Mouse (Mus musculus) forebrain, postnatal 0 days (tissue): Measurements from ENCODE around the gene Doc2b. TPM values are rescaled to one million over a fixed set of nuclear protein-coding genes. Genes with fewer than 3 reads are reported as not detected.

Source experiments
- ATAC-seq: fragments of 200-750 bp; cut with Nextera tagmentation; 2 replicates; pipeline ENCODE4 v1.8.0; 2017; ENCODE audit warnings: mild to moderate bottlenecking, moderate library complexity
- DNase-seq: peaks from one replicate; pipeline ENCODE4 v3.0.0-alpha.2; 2015
- H3K27ac ChIP-seq: fragments of 300-500 bp; sonication (generic); 2 replicates; pipeline ENCODE4 v1.5.1; 2014; ENCODE audit warnings: low read depth, mild to moderate bottlenecking, antibody characterized with exemption, low read length, moderate library complexity, mixed read lengths
- H3K27me3 ChIP-seq: fragments of 300-500 bp; sonication (generic); 2 replicates; pipeline ENCODE4 v1.6.1; 2014; ENCODE audit warnings: mild to moderate bottlenecking, low read length, mixed read lengths; ENCODE audit not compliant: insufficient read depth
- H3K36me3 ChIP-seq: fragments of 300-500 bp; sonication (generic); 2 replicates; pipeline ENCODE4 v1.6.1; 2014; ENCODE audit warnings: mild to moderate bottlenecking, moderate library complexity; ENCODE audit not compliant: insufficient read depth
- H3K4me1 ChIP-seq: fragments of 300-500 bp; sonication (generic); 2 replicates; pipeline ENCODE4 v1.6.1; 2014; ENCODE audit warnings: antibody characterized with exemption; ENCODE audit not compliant: insufficient read depth
- H3K4me2 ChIP-seq: fragments of 300-500 bp; sonication (generic); 2 replicates; pipeline ENCODE4 v1.6.1; 2014; ENCODE audit warnings: low read depth, mild to moderate bottlenecking, moderate library complexity
- H3K4me3 ChIP-seq: fragments of 300-500 bp; sonication (generic); 2 replicates; pipeline ENCODE4 v1.5.1; 2014; ENCODE audit warnings: low read depth, low read length, mixed read lengths
- H3K9ac ChIP-seq: fragments of 300-500 bp; sonication (generic); 2 replicates; pipeline ENCODE4 v1.6.1; 2014; ENCODE audit warnings: mild to moderate bottlenecking
- H3K9me3 ChIP-seq: fragments of 300-500 bp; sonication (generic); 2 replicates; pipeline ENCODE4 v1.6.1; 2016; ENCODE audit warnings: low read length
- CTCF ChIP-seq: sonication (generic); IDR thresholded peaks from 2 replicates; pipeline ENCODE4 v1.5.1; 2016; ENCODE audit warnings: antibody characterized with exemption, control low read depth, low read depth
- WGBS: fragments of 180-500 bp; shearing (Covaris S2); extraction: QIAGEN DNeasy Blood & Tissue Kit; methylation state at CpG from one replicate; pipeline ENCODE4 v1.1.7; 2014; 5-methylcytosine and 5-hydroxymethylcytosine counted together
- polyA plus RNA-seq: library from polyadenylated mRNA; unstranded; fragments of >200 nt; fragmentation: Nextera tagmentation; extraction: Ambion mirVana; gene quantifications from 2 replicates; pipeline ENCODE4 v1.2.1, GENCODE M21; 2015
- total RNA-seq: library from RNA; depleted of rRNA; stranded (reverse); fragments of >200 nt; gene quantifications from 2 replicates; pipeline ENCODE4 v1.2.3, GENCODE M21; 2014; rRNA removed

The Doc2b gene
- total RNA-seq (13.3 and 16.2 TPM in 2 replicates), polyA plus RNA-seq (3.5 and 5.3 TPM in 2 replicates)

DNA sequence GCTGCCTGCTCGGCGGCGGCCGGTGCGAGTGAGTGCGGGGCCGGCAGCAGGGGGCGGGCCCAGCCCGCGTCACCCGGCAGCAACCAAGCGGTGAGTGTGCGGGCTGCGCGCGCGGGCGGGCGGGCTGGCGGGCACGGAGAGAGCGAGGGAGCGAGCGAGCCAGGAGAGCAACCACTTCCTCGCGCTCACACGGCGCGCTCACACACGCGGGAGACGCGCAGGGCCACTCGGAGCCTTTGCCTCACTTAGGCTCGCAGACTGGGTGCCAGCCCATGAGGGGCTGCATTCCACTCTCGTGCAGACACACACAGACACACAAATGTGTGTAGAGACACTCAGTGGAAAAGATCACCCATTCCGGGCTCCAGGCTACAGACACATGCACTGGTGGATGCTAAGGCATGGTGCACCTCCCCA, at the start of gene Doc2b:
TSS of gene Doc2b (minus strand) at position 21 of the 417 bp plus-strand sequence.
- H3K4me3 ChIP-seq = peak within 1 kb of the TSS; percentile 55
- peak; percentile 9; the same call in 1 of the 2 replicates for TF ChIP-seq CTCF
- H3K4me1 ChIP-seq = no peaks in the 10 kb centered on the region
- H3K27ac ChIP-seq = no peak within 1 kb of the TSS
- H3K4me2 ChIP-seq = peak within 1 kb of the TSS; percentile 61
- H3K9ac ChIP-seq = peak within 1 kb of the TSS; percentile 57
- ATAC-seq = peak; percentile 95
- no peaks in the 10 kb centered on the region for H3K36me3 ChIP-seq
- H3K9me3 ChIP-seq = no peaks in the 10 kb centered on the region
- 3% methylated on average over 37 of the region's 37 CpGs for WGBS
- H3K27me3 ChIP-seq = peaks cover 21% of the 10 kb centered on the region
- DNase-seq = peak; percentile 84

- no peak overlapping the region for H3K4me2 ChIP-seq
- ATAC-seq = no peak
- DNase-seq = no peak
- H3K9me3 ChIP-seq = no peaks in the 10 kb centered on the region
- no peak overlapping the region for H3K9ac ChIP-seq
- H3K27me3 ChIP-seq = no peaks in the 10 kb centered on the region
- H3K4me1 ChIP-seq = peaks cover 27% of the 10 kb centered on the region
- H3K4me3 ChIP-seq = no peak overlapping the region
- WGBS = 80% methylated on average over 4 of the region's 4 CpGs
- no peak for TF ChIP-seq CTCF
- no peaks in the 10 kb centered on the region for H3K36me3 ChIP-seq
- no peak overlapping the region for H3K27ac ChIP-seq
Measured at GRCm38 (mm10) chr11:75842904-75843619, 47.2 kb upstream of the Doc2b start.

DNA sequence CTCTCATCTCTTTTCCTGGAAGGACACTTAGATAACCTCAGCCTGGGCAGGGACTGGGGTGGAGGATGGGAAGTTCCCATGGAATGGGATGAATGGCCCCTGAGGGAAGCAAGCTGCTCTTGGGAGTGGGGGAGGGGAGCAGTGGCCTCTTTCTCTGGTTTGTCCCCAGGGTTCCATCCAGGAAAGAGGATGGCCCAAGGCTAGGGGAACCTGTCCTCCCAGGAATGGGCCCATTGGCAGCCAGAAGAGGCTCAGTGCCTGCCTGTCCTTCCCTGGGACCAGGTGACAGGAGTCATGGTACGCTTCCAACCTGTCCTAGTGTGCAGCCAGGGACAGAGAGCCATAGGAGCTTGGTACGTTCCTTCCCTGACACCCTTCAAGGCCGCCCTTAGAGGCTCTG, 45.7 kb upstream of the Doc2b start:
- no peak for TF ChIP-seq CTCF
- WGBS = 56% methylated on average over 3 of the region's 3 CpGs
- no peak for DNase-seq

GRCm38 (mm10) chr11:75839536-75840430, 43.9 kb upstream of the Doc2b start:
- Histone ChIP-seq H3K36me3 (no peaks in the 10 kb centered on the region), H3K27me3 (no peaks in the 10 kb centered on the region), H3K4me2 (no peak overlapping the region), H3K4me1 (peaks cover 16% of the 10 kb centered on the region), H3K9ac (no peak overlapping the region), H3K9me3 (no peaks in the 10 kb centered on the region), H3K4me3 (no peak overlapping the region), H3K27ac (peak overlapping the region; percentile 59)
- DNase-seq (peak; percentile 64), ATAC-seq (peak; percentile 66)
- WGBS = 55% methylated on average over 12 of the region's 12 CpGs
- no peak for TF ChIP-seq CTCF

More for the DNA sequence above, 45.7 kb upstream of the Doc2b start:
- H3K9me3 ChIP-seq = no peaks in the 10 kb centered on the region
- no peaks in the 10 kb centered on the region for H3K36me3 ChIP-seq
- no peak for ATAC-seq
- H3K27ac ChIP-seq = no peak overlapping the region
- H3K4me2 ChIP-seq = no peak overlapping the region
- peaks cover 27% of the 10 kb centered on the region for H3K4me1 ChIP-seq
- H3K27me3 ChIP-seq = no peaks in the 10 kb centered on the region
- H3K4me3 ChIP-seq = no peak overlapping the region
- H3K9ac ChIP-seq = no peak overlapping the region

DNA sequence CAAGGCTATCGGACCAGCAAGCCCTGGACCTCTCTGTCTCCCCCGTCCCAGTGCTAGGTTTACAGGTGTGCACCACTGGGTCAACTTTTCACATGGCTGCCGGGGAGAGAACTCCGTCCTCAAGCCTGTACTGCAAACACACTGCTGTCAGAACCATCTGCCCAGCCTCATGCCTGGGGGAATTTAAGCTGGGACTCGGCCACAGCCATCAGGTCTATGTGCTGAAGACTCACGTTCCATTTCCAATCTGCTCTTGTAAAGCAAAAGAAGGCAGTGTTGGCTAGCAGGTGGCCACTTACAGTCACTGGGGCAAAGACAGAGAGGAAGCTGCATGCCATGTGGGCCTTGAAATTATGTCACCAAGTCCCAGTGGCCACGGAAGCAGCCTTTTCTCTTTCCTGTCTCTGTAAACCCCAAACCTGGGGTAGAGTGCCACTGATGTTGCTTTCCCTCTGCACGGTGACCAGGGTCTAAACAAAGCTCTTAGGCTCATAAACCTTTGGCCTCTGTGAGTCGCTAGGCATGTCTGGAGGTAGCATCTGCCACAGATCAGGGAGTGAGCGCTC, 43.1 kb upstream of the Doc2b start:
- peak; percentile 21 for DNase-seq

GRCm38 (mm10) chr11:75836240-75836610, 40.4 kb upstream of the Doc2b start:
- Histone ChIP-seq H3K4me3 (no peak overlapping the region), H3K4me2 (no peak overlapping the region), H3K4me1 (peaks cover 16% of the 10 kb centered on the region), H3K27ac (no peak overlapping the region), H3K9me3 (no peaks in the 10 kb centered on the region), H3K27me3 (no peaks in the 10 kb centered on the region), H3K36me3 (no peaks in the 10 kb centered on the region), H3K9ac (no peak overlapping the region)
- no peak for TF ChIP-seq CTCF
- DNase-seq (no peak), ATAC-seq (no peak)
- 72% methylated on average over 11 of the region's 11 CpGs for WGBS

More for the DNA sequence above, 43.1 kb upstream of the Doc2b start:
- H3K4me3 ChIP-seq = no peak overlapping the region
- H3K36me3 ChIP-seq = no peaks in the 10 kb centered on the region
- 70% methylated on average over 10 of the region's 10 CpGs for WGBS
- no peak overlapping the region for H3K27ac ChIP-seq
- H3K4me2 ChIP-seq = no peak overlapping the region
- no peaks in the 10 kb centered on the region for H3K27me3 ChIP-seq
- H3K9ac ChIP-seq = no peak overlapping the region
- no peak for TF ChIP-seq CTCF
- peaks cover 16% of the 10 kb centered on the region for H3K4me1 ChIP-seq
- peak; percentile 8; the same call in 1 of the 2 replicates for ATAC-seq
- H3K9me3 ChIP-seq = no peaks in the 10 kb centered on the region
